Mouse (Mus musculus) thymus, postnatal 36 days (tissue): Measurements from ENCODE around the gene Uqcc2.

ENCODE experiments used
- DNase-seq, 2 experiments: peaks; one replicate each; pipeline ENCODE4 v3.0.0; 2022; ENCODE audit warnings: mixed read lengths in 2 of 2

Gene Uqcc2

GRCm38 (mm10) chr17:27154256-27154655 lies 20.5 kb upstream of the Uqcc2 start:
- DNase-seq: no peak

- DNase-seq: no peak
Measured at GRCm38 (mm10) chr17:27153773-27154193, 20.1 kb upstream of the Uqcc2 start.

- DNase-seq: no peak
Measured at GRCm38 (mm10) chr17:27152976-27153723, 19.4 kb upstream of the Uqcc2 start.

GRCm38 (mm10) chr17:27151411-27151810 lies 17.7 kb upstream of the Uqcc2 start:
- peak; percentile 29 to 33 for DNase-seq

GRCm38 (mm10) chr17:27150871-27151270 lies 17.2 kb upstream of the Uqcc2 start:
- DNase-seq: no peak

GRCm38 (mm10) chr17:27146323-27146923 lies 12.7 kb upstream of the Uqcc2 start:
- DNase-seq: no peak

- DNase-seq: no peak
Measured at GRCm38 (mm10) chr17:27144152-27144551, 10.4 kb upstream of the Uqcc2 start.

GRCm38 (mm10) chr17:27141971-27142450 lies 8.3 kb upstream of the Uqcc2 start:
- no peak for DNase-seq

- no peak for DNase-seq
Measured at GRCm38 (mm10) chr17:27140262-27140661, 6.5 kb upstream of the Uqcc2 start.

GRCm38 (mm10) chr17:27139304-27139703 lies 5.6 kb upstream of the Uqcc2 start:
- no peak for DNase-seq

GRCm38 (mm10) chr17:27138396-27138795 lies 4.7 kb upstream of the Uqcc2 start:
- no peak for DNase-seq

GRCm38 (mm10) chr17:27134715-27135114 lies 999 bp upstream of the Uqcc2 start:
- DNase-seq: no peak

GRCm38 (mm10) chr17:27134187-27134586 lies 471 bp upstream of the Uqcc2 start:
- DNase-seq: no peak

GRCm38 (mm10) chr17:27132238-27132637 lies 1.5 kb downstream of the Uqcc2 start:
- DNase-seq: no peak

- no peak for DNase-seq
Measured at GRCm38 (mm10) chr17:27131240-27131665, 2.5 kb downstream of the Uqcc2 start.

- DNase-seq: peak; percentile 55 to 74
Measured at GRCm38 (mm10) chr17:27130246-27130645, 3.5 kb downstream of the Uqcc2 start.

- DNase-seq: no peak
Measured at GRCm38 (mm10) chr17:27129819-27130218, 3.9 kb downstream of the Uqcc2 start.

- DNase-seq: no peak
Measured at GRCm38 (mm10) chr17:27129291-27129690, 4.4 kb downstream of the Uqcc2 start.

- DNase-seq: peak in 1 of 2 experiments; percentile 5
Measured at GRCm38 (mm10) chr17:27128189-27128588, 5.5 kb downstream of the Uqcc2 start.

GRCm38 (mm10) chr17:27126974-27127373 lies 6.7 kb downstream of the Uqcc2 start:
- DNase-seq: no peak

- DNase-seq: no peak
Measured at GRCm38 (mm10) chr17:27125669-27126202, 8.0 kb downstream of the Uqcc2 start.

GRCm38 (mm10) chr17:27125185-27125584 lies 8.5 kb downstream of the Uqcc2 start:
- peak; percentile 73 to 80 for DNase-seq

- no peak for DNase-seq
Measured at GRCm38 (mm10) chr17:27123813-27124375, 9.8 kb downstream of the Uqcc2 start.

GRCm38 (mm10) chr17:27123103-27123502 lies 10.6 kb downstream of the Uqcc2 start:
- DNase-seq: no peak
